Mouse (Mus musculus): ENCODE results near the gene Lrrc74a. TPM values are rescaled to one million over a fixed set of nuclear protein-coding genes. Genes with fewer than 3 reads are reported as not detected.
A peak's percentile ranks its signal among the peaks of the same experiment; 100 is the strongest.

Gene Lrrc74a
- polyA plus RNA-seq, 1 experiment from 2014 or later: not detected

GRCm38 (mm10) chr12:86800336-86800735, 66.2 kb downstream of the Lrrc74a start:
- Histone ChIP-seq H3K27ac (replicated peaks) (peak overlapping the region; percentile 99), H3K9ac (peak overlapping the region; percentile 71), H3K36me3 (no peaks in the 10 kb centered on the region), H3K27me3 (replicated peaks) (no peaks in the 10 kb centered on the region), H3K4me1 (peaks cover 79% of the 10 kb centered on the region), H3K4me2 (peak overlapping the region; percentile 65), H3K4me3 (no peak overlapping the region), H3K9me3 (no peaks in the 10 kb centered on the region)
- no peak for ATAC-seq (ENCODE audit: extremely low read depth, insufficient number of reproducible peaks, low FRiP score, low TSS enrichment)
- WGBS: 27% methylated on average over 4 of the region's 4 CpGs

- Histone ChIP-seq H3K9ac (peak overlapping the region; percentile 71), H3K27me3 (replicated peaks) (no peaks in the 10 kb centered on the region), H3K4me2 (peak overlapping the region; percentile 65), H3K36me3 (no peaks in the 10 kb centered on the region), H3K4me1 (peaks cover 79% of the 10 kb centered on the region), H3K27ac (replicated peaks) (peak overlapping the region; percentile 99), H3K9me3 (no peaks in the 10 kb centered on the region), H3K4me3 (peak overlapping the region; percentile 37)
- WGBS: 3% methylated on average over 7 of the region's 7 CpGs
- ATAC-seq (ENCODE audit: extremely low read depth, insufficient number of reproducible peaks, low FRiP score, low TSS enrichment): no peak
These were observed 66.6 kb downstream of the Lrrc74a start for GRCm38 (mm10) chr12:86800765-86801147.

GRCm38 (mm10) chr12:86801148-86802004, 67.2 kb downstream of the Lrrc74a start:
- H3K27me3 ChIP-seq (replicated peaks): no peaks in the 10 kb centered on the region
- H3K9me3 ChIP-seq: no peaks in the 10 kb centered on the region
- H3K9ac ChIP-seq: peak overlapping the region; percentile 71
- H3K4me3 ChIP-seq: peak overlapping the region; percentile 37
- no peaks in the 10 kb centered on the region for H3K36me3 ChIP-seq
- H3K4me2 ChIP-seq: peak overlapping the region; percentile 65
- H3K4me1 ChIP-seq: peaks cover 81% of the 10 kb centered on the region
- ATAC-seq (ENCODE audit: extremely low read depth, insufficient number of reproducible peaks, low FRiP score, low TSS enrichment): peak; percentile 81
- peak overlapping the region; percentile 99 for H3K27ac ChIP-seq (replicated peaks)
- WGBS: 1% methylated on average over 22 of the region's 23 CpGs

GRCm38 (mm10) chr12:86802005-86802671, 68.0 kb downstream of the Lrrc74a start:
- Histone ChIP-seq H3K4me1 (peaks cover 87% of the 10 kb centered on the region), H3K27ac (replicated peaks) (peak overlapping the region; percentile 99), H3K4me3 (peak overlapping the region; percentile 37), H3K4me2 (peak overlapping the region; percentile 65), H3K9me3 (no peaks in the 10 kb centered on the region), H3K9ac (peak overlapping the region; percentile 71), H3K27me3 (replicated peaks) (no peaks in the 10 kb centered on the region), H3K36me3 (no peaks in the 10 kb centered on the region)
- no peak for ATAC-seq (ENCODE audit: extremely low read depth, insufficient number of reproducible peaks, low FRiP score, low TSS enrichment)
- WGBS: 4% methylated on average over 17 of the region's 17 CpGs

GRCm38 (mm10) chr12:86802899-86803298, 68.7 kb downstream of the Lrrc74a start:
- Histone ChIP-seq H3K27me3 (replicated peaks) (no peaks in the 10 kb centered on the region), H3K9ac (peak overlapping the region; percentile 71; the same call in 1 of the 2 replicates), H3K4me3 (no peak overlapping the region), H3K4me2 (no peak overlapping the region), H3K36me3 (no peaks in the 10 kb centered on the region), H3K4me1 (peaks cover 91% of the 10 kb centered on the region), H3K9me3 (no peaks in the 10 kb centered on the region), H3K27ac (replicated peaks) (peak overlapping the region; percentile 99)
- WGBS: 40% methylated on average over 3 of the region's 3 CpGs
- ATAC-seq (ENCODE audit: extremely low read depth, insufficient number of reproducible peaks, low FRiP score, low TSS enrichment): no peak

- Histone ChIP-seq H3K4me3 (no peak overlapping the region), H3K36me3 (no peaks in the 10 kb centered on the region), H3K27me3 (replicated peaks) (no peaks in the 10 kb centered on the region), H3K9me3 (no peaks in the 10 kb centered on the region), H3K27ac (replicated peaks) (peak overlapping the region; percentile 99), H3K4me1 (peaks cover 99% of the 10 kb centered on the region), H3K9ac (peak overlapping the region; percentile 54; the same call in 1 of the 2 replicates), H3K4me2 (no peak overlapping the region)
- WGBS: 36% methylated on average over 6 of the region's 6 CpGs
- ATAC-seq (ENCODE audit: extremely low read depth, insufficient number of reproducible peaks, low FRiP score, low TSS enrichment): no peak
These were observed 69.6 kb downstream of the Lrrc74a start for GRCm38 (mm10) chr12:86803651-86804307.

- Histone ChIP-seq H3K9me3 (no peaks in the 10 kb centered on the region), H3K9ac (peak overlapping the region; percentile 17; the same call in 1 of the 2 replicates), H3K4me2 (no peak overlapping the region), H3K27me3 (replicated peaks) (no peaks in the 10 kb centered on the region), H3K4me1 (peaks cover 98% of the 10 kb centered on the region), H3K36me3 (no peaks in the 10 kb centered on the region), H3K4me3 (no peak overlapping the region), H3K27ac (replicated peaks) (peak overlapping the region; percentile 99)
- no peak for ATAC-seq (ENCODE audit: extremely low read depth, insufficient number of reproducible peaks, low FRiP score, low TSS enrichment)
- WGBS: 33% methylated on average over 4 of the region's 4 CpGs
These were observed 70.1 kb downstream of the Lrrc74a start for GRCm38 (mm10) chr12:86804308-86804700.

GRCm38 (mm10) chr12:86804857-86805256, 70.7 kb downstream of the Lrrc74a start:
- no peak overlapping the region for H3K4me3 ChIP-seq
- ATAC-seq (ENCODE audit: extremely low read depth, insufficient number of reproducible peaks, low FRiP score, low TSS enrichment): no peak
- no peaks in the 10 kb centered on the region for H3K9me3 ChIP-seq
- peak overlapping the region; percentile 47 for H3K9ac ChIP-seq
- H3K36me3 ChIP-seq: no peaks in the 10 kb centered on the region
- H3K27me3 ChIP-seq (replicated peaks): no peaks in the 10 kb centered on the region
- H3K27ac ChIP-seq (replicated peaks): peak overlapping the region; percentile 99
- peaks cover 93% of the 10 kb centered on the region for H3K4me1 ChIP-seq
- WGBS: 55% methylated on average over 2 of the region's 2 CpGs
- no peak overlapping the region for H3K4me2 ChIP-seq

- Histone ChIP-seq H3K4me2 (no peak overlapping the region), H3K27ac (replicated peaks) (0 out of 2 replicates have a peak overlapping the region, but pooled peaks have one; percentile 99), H3K27me3 (replicated peaks) (no peaks in the 10 kb centered on the region), H3K36me3 (no peaks in the 10 kb centered on the region), H3K4me3 (no peak overlapping the region), H3K4me1 (peaks cover 93% of the 10 kb centered on the region), H3K9me3 (no peaks in the 10 kb centered on the region), H3K9ac (no peak overlapping the region)
- WGBS: 60% methylated on average over 4 of the region's 4 CpGs
- ATAC-seq (ENCODE audit: extremely low read depth, insufficient number of reproducible peaks, low FRiP score, low TSS enrichment): no peak
These were observed 71.1 kb downstream of the Lrrc74a start for GRCm38 (mm10) chr12:86805315-86805714.

- H3K27me3 ChIP-seq (replicated peaks): no peaks in the 10 kb centered on the region
- H3K9ac ChIP-seq: peak overlapping the region; percentile 58
- peak overlapping the region; percentile 28; the same call in 1 of the 2 replicates for H3K27ac ChIP-seq (replicated peaks)
- peaks cover 93% of the 10 kb centered on the region for H3K4me1 ChIP-seq
- 9% methylated on average over 20 of the region's 20 CpGs for WGBS
- ATAC-seq (ENCODE audit: extremely low read depth, insufficient number of reproducible peaks, low FRiP score, low TSS enrichment): no peak
- no peaks in the 10 kb centered on the region for H3K36me3 ChIP-seq
- peak overlapping the region; percentile 31 for H3K4me2 ChIP-seq
- H3K9me3 ChIP-seq: no peaks in the 10 kb centered on the region
- no peak overlapping the region for H3K4me3 ChIP-seq
These were observed 72.1 kb downstream of the Lrrc74a start for GRCm38 (mm10) chr12:86806031-86806922.
